Mouse (Mus musculus): ENCODE measurements at regions not wholly inside any gene's neighbourhood (a gene's known extent, or its start where the extent isn't known, plus 50 kb on each side); places are given as distances from the start of the nearest gene placed in this dataset.

DNA sequence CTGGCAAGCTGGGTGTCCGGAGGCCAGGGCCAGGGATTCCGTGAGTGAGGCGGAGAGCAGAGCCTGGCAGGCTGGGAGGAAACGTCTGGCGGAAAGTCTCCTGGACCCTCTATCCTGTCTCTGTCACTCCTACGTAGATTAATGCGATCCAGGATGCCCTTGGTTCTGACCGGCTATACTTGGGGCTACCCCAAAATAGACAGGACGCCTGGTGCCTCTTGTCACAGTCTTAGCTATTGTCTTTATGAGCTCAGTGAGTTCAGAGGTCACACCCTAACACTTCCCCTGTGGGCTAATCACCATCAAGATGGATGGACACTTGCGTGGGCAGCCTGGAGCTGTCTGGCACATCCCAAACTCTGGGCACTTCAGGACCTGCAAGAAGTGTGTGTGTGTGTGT, 258.9 kb downstream of the Dhx35 start:
- Histone ChIP-seq H3K27me3 (peaks cover 6% of the 10 kb centered on the region; the same call in 1 of the 2 replicates), H3K36me3 (no peaks in the 10 kb centered on the region), H3K4me1 (peaks cover 5% of the 10 kb centered on the region; the same call in 1 of the 2 replicates), H3K4me2 (replicated peaks) (no peak overlapping the region), H3K27ac (no peak overlapping the region), H3K4me3 (no peak overlapping the region), H3K9me3 (no peaks in the 10 kb centered on the region), H3K9ac (no peak overlapping the region)
- 0 out of 2 replicates have a peak, but pooled peaks have one; percentile 73 for ATAC-seq (ENCODE audit: insufficient number of reproducible peaks, insufficient read depth, low FRiP score, low TSS enrichment)
- 54% methylated on average over 10 of the region's 10 CpGs for WGBS

DNA sequence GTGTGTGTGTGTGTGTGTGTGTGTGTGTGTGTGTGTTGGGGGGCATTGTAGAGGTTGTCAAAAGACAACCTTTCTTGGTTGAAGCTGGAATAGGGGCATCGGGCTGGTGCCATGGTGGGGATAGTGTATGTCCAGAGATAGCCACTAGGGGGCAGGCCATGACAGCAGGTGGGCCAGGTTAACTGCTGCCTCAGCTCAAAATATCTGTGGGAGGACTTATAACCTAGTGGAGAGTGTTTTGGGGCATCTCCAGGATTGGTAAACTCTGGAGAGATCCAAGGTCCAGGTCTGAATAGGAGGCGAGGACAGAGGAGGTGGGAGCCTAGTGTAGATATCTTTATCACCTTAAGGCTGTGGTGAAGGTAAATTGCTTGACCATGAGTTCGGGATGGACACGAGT, 259.3 kb downstream of the Dhx35 start:
- H3K27ac ChIP-seq: no peak overlapping the region
- no peak overlapping the region for H3K4me3 ChIP-seq
- peaks cover 5% of the 10 kb centered on the region; the same call in 1 of the 2 replicates for H3K4me1 ChIP-seq
- no peak overlapping the region for H3K9ac ChIP-seq
- WGBS: 50% methylated on average over 4 of the region's 4 CpGs
- peaks cover 6% of the 10 kb centered on the region; the same call in 1 of the 2 replicates for H3K27me3 ChIP-seq
- H3K4me2 ChIP-seq (replicated peaks): no peak overlapping the region
- H3K36me3 ChIP-seq: no peaks in the 10 kb centered on the region
- peak; percentile 78; the same call in 1 of the 2 replicates for ATAC-seq (ENCODE audit: insufficient number of reproducible peaks, insufficient read depth, low FRiP score, low TSS enrichment)
- H3K9me3 ChIP-seq: no peaks in the 10 kb centered on the region

DNA sequence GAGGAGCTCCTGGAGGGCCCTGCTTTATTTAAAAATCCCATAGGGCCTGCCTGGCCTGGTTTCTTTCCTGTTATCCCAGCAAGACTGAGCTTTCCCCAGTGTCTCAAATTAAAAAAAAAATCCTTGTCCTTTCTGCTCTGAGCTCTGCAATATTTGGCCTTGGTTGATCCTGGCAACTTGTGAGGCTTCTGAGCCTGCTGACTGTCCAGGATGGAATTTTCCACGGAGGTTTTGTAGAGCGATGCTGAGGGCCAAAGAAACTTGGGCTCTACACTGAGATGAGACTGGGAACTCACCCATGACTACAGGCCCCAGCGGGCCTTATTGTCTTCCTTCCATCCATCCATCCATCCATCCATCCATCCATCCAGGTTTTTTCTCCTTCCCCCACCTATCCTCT, 259.8 kb downstream of the Dhx35 start:
- H3K36me3 ChIP-seq: no peaks in the 10 kb centered on the region
- WGBS: 91% methylated on average over 3 of the region's 3 CpGs
- no peak overlapping the region for H3K4me2 ChIP-seq (replicated peaks)
- H3K27me3 ChIP-seq: peaks cover 6% of the 10 kb centered on the region; the same call in 1 of the 2 replicates
- H3K4me1 ChIP-seq: peaks cover 5% of the 10 kb centered on the region; the same call in 1 of the 2 replicates
- no peak overlapping the region for H3K4me3 ChIP-seq
- H3K9me3 ChIP-seq: no peaks in the 10 kb centered on the region
- ATAC-seq (ENCODE audit: insufficient number of reproducible peaks, insufficient read depth, low FRiP score, low TSS enrichment): no peak
- no peak overlapping the region for H3K9ac ChIP-seq
- no peak overlapping the region for H3K27ac ChIP-seq

DNA sequence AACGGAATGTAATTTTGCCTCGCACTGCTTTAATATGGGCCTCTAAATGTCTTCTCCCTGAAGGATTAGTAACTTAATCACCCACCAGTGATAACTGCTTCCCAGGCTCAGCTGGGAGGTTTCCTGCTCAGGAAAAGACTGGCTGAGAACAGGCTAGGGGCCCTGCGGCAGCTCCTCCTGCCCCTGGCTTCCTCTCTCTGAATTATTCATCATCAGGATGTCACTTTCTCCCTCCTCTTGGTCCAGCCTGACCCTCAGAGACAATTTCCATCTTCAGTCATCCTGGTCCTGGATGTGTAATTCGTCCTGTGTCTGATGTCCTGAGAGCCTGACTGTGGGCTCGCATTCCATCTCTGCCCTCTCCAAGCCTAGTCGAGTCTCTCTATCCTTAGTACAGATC, 261.2 kb downstream of the Dhx35 start:
- H3K36me3 ChIP-seq: no peaks in the 10 kb centered on the region
- ATAC-seq (ENCODE audit: insufficient number of reproducible peaks, insufficient read depth, low FRiP score, low TSS enrichment): no peak

DNA sequence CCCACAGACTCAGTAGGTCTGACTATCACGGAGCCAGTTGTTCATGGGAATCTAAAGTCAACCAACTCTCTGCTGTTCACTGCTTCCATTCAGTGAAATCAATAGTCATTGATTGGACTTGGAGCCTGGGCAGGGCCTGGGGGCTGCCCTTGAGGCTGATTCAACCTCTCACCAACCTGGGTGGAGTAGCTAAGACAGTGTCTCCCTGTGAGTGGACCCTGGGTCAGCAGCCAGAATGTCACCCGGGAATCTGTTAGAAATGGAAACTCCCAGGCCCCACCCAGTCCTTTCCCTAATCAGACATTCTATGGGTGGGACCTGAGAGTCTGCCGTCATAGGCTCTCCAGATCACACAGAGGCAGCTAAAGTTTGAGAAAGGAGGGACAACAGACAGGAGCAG, 262.4 kb downstream of the Dhx35 start:
- no peak overlapping the region for H3K4me3 ChIP-seq
- WGBS: 76% methylated on average over 3 of the region's 3 CpGs
- H3K4me2 ChIP-seq (replicated peaks): no peak overlapping the region
- no peak for ATAC-seq (ENCODE audit: insufficient number of reproducible peaks, insufficient read depth, low FRiP score, low TSS enrichment)
- H3K9me3 ChIP-seq: no peaks in the 10 kb centered on the region
- peaks cover 6% of the 10 kb centered on the region; the same call in 1 of the 2 replicates for H3K27me3 ChIP-seq
- peaks cover 5% of the 10 kb centered on the region; the same call in 1 of the 2 replicates for H3K4me1 ChIP-seq
- no peak overlapping the region for H3K27ac ChIP-seq
- H3K36me3 ChIP-seq: no peaks in the 10 kb centered on the region
- no peak overlapping the region for H3K9ac ChIP-seq

More for the DNA sequence above, 261.2 kb downstream of the Dhx35 start:
- Histone ChIP-seq H3K4me1 (peaks cover 5% of the 10 kb centered on the region; the same call in 1 of the 2 replicates), H3K4me3 (no peak overlapping the region), H3K4me2 (replicated peaks) (no peak overlapping the region), H3K27ac (no peak overlapping the region), H3K9ac (no peak overlapping the region), H3K9me3 (no peaks in the 10 kb centered on the region), H3K27me3 (peaks cover 6% of the 10 kb centered on the region; the same call in 1 of the 2 replicates)
- WGBS: 36% methylated on average over 6 of the region's 6 CpGs

DNA sequence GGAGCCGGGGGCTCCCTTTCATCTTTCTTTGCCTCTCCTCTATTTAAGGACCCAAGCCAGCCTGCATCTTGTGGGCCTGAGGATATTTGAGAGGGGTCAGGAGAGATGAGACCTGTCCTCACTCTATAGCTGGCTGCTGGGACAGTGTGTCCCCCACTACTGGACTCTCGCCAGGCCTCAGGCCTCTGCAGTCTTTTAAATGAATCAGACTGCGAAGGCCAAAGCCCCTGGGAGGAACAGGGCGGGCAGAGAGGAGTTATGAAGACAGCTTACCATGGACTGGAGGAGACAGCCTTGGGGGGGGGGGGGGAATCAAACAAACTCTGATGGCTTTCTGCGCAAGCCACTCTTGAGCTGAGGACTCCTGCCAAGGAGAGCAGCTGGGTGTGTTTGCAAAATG, 262.9 kb downstream of the Dhx35 start:
- no peak overlapping the region for H3K4me3 ChIP-seq
- peaks cover 6% of the 10 kb centered on the region; the same call in 1 of the 2 replicates for H3K27me3 ChIP-seq
- no peaks in the 10 kb centered on the region for H3K36me3 ChIP-seq
- no peak overlapping the region for H3K4me2 ChIP-seq (replicated peaks)
- WGBS: 62% methylated on average over 5 of the region's 5 CpGs
- no peak for ATAC-seq (ENCODE audit: insufficient number of reproducible peaks, insufficient read depth, low FRiP score, low TSS enrichment)
- H3K27ac ChIP-seq: no peak overlapping the region
- peaks cover 5% of the 10 kb centered on the region; the same call in 1 of the 2 replicates for H3K4me1 ChIP-seq
- no peaks in the 10 kb centered on the region for H3K9me3 ChIP-seq
- H3K9ac ChIP-seq: no peak overlapping the region

DNA sequence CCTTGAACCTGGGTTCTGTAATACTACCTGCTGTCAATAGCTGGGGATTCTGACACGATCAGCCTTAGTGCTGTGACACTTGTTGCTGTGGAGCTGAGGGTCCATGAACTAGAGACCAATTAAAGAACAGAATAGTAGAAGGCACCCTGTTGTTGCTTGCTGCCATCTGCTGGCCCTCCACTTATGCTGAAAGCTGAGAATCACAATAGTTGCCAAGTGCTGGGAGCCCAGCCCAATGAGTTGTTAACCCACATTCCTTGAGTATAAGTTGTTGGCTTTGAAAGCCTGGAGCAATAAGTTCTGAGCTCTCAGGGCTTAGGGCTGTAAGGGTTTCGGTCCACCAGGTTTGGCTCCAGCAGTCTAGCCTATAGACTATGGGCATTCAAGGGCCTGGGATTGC, 267.7 kb downstream of the Dhx35 start:
- Histone ChIP-seq H3K9ac (no peak overlapping the region), H3K9me3 (no peaks in the 10 kb centered on the region), H3K27me3 (no peaks in the 10 kb centered on the region), H3K4me2 (replicated peaks) (no peak overlapping the region), H3K4me1 (no peaks in the 10 kb centered on the region), H3K27ac (no peak overlapping the region), H3K36me3 (no peaks in the 10 kb centered on the region), H3K4me3 (no peak overlapping the region)
- no peak for ATAC-seq (ENCODE audit: insufficient number of reproducible peaks, insufficient read depth, low FRiP score, low TSS enrichment)
- 93% methylated on average over 2 of the region's 2 CpGs for WGBS

DNA sequence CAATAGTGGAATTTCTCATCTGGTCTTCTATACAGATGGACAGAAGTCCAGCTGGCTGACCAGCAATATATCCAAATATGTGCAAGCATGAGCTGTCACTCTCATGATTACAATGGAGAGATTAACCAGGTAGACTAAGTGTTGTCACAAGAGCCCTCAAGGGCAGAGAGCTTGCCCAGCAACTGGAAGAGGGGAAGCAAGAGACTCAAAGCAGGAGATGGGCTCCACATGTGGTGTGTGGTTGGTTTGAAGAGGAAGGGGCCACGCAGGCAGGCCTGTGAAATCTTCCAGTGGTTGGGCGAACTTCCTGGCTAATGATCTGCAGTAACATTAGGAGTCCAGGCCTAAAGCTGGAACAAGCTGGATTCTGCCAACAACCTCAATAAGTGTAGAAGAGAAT, 268.1 kb downstream of the Dhx35 start:
- Histone ChIP-seq H3K36me3 (no peaks in the 10 kb centered on the region), H3K4me3 (no peak overlapping the region), H3K9me3 (no peaks in the 10 kb centered on the region), H3K27me3 (no peaks in the 10 kb centered on the region), H3K27ac (no peak overlapping the region), H3K9ac (no peak overlapping the region), H3K4me1 (no peaks in the 10 kb centered on the region), H3K4me2 (replicated peaks) (no peak overlapping the region)
- no peak for ATAC-seq (ENCODE audit: insufficient number of reproducible peaks, insufficient read depth, low FRiP score, low TSS enrichment)
- 76% methylated on average over 2 of the region's 2 CpGs for WGBS

DNA sequence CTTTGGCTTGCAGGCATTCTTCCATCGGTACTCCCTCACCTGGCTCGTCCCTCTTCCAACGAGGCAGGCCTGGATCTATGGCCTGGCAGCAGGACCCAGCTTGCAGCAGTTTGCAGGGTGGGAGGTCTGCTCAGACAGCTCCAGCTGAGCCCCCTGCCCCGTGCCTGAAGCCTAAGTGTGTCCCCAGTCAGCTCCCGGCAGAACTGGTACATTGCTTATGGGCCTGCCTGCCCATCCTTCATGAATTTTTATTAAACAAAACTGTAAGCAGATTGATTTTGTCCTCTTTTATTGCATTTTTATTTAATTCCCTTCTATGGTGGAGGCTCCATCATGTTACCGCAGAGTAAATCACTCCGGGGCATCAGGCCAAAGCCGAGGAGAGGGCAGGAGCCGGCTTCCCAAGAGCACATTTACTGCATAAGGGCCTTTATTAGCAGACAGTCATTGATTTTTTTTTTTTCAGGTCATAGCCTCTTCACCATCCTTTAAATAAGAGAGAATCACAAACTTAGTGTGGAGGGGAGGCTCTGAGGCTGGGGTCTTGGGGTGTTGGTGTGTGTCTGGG, 269.9 kb downstream of the Dhx35 start:
- no peak overlapping the region for H3K27ac ChIP-seq
- H3K9ac ChIP-seq: no peak overlapping the region
- H3K4me2 ChIP-seq (replicated peaks): no peak overlapping the region
- H3K9me3 ChIP-seq: no peaks in the 10 kb centered on the region
- ATAC-seq (ENCODE audit: insufficient number of reproducible peaks, insufficient read depth, low FRiP score, low TSS enrichment): no peak
- 0 out of 2 replicates have a peak, but pooled peaks cover 7% of the 10 kb centered on the region for H3K27me3 ChIP-seq
- WGBS: 71% methylated on average over 9 of the region's 9 CpGs
- no peaks in the 10 kb centered on the region for H3K36me3 ChIP-seq
- 0 out of 2 replicates have a peak, but pooled peaks cover 2% of the 10 kb centered on the region for H3K4me1 ChIP-seq
- no peak overlapping the region for H3K4me3 ChIP-seq

DNA sequence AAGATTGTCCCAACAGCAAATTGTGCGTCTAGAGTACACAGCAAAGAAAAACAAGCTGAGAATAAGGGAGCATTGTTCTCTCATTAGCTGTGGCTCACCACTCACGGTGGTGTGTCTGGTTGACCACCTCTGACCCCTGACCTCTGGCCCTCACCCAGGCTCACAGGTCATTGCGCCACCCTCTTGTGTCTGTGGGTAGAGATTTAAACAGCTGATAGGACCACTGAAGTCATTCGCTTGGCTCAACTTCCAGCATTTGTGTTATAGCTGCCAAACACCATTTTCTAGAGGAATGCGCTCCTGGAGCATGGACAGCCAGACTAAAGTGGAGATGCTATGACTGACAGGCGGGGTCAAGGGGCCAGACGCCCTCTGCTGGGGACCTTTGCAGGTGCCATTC, 272.9 kb downstream of the Dhx35 start:
- H3K36me3 ChIP-seq: no peaks in the 10 kb centered on the region
- 28% methylated on average over 7 of the region's 7 CpGs for WGBS
- H3K4me2 ChIP-seq (replicated peaks): no peak overlapping the region
- no peak for ATAC-seq (ENCODE audit: insufficient number of reproducible peaks, insufficient read depth, low FRiP score, low TSS enrichment)
- H3K9ac ChIP-seq: no peak overlapping the region
- no peak overlapping the region for H3K4me3 ChIP-seq
- 0 out of 2 replicates have a peak, but pooled peaks cover 2% of the 10 kb centered on the region for H3K4me1 ChIP-seq
- no peaks in the 10 kb centered on the region for H3K9me3 ChIP-seq
- H3K27ac ChIP-seq: no peak overlapping the region
- 0 out of 2 replicates have a peak, but pooled peaks cover 7% of the 10 kb centered on the region for H3K27me3 ChIP-seq

DNA sequence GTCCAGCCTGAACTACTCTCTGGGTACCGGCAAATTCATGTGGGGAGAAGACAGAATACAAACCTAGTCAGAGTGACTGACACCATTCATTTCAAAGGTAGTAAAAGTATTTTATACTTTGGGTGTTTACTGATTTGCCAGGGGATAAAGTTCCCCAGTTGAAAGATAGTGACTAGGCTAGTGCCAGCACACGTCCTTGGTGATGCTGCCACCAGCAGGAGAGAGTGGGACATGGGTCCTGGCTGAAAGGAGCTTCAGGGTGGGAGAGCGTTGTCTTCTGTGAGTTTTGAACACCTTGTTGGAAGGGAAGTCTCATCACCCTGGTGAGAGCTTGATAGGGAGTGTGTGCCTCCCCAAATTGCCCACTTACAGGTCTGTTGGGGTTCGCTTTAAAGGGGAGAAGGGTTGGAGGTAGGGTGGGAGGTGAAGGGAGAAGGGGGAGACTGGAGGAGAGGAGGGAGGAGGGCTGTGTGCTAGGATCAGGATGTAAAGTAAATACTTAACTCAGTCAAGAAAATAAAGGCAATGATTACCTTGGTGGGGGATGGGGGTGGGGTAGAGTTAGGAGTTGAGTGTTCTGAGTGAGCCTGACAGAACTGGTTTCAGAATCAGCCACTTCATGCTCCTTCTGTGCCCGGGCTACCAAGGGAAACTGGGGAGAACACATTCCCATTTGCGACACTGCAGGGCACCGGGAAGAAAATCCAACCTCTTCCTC, 273.9 kb downstream of the Dhx35 start:
- no peak overlapping the region for H3K4me2 ChIP-seq (replicated peaks)
- no peak overlapping the region for H3K9ac ChIP-seq
- no peaks in the 10 kb centered on the region for H3K36me3 ChIP-seq
- no peak for ATAC-seq (ENCODE audit: insufficient number of reproducible peaks, insufficient read depth, low FRiP score, low TSS enrichment)
- H3K27ac ChIP-seq: no peak overlapping the region
- H3K4me1 ChIP-seq: 0 out of 2 replicates have a peak, but pooled peaks cover 2% of the 10 kb centered on the region
- 55% methylated on average over 7 of the region's 7 CpGs for WGBS
- H3K4me3 ChIP-seq: no peak overlapping the region
- 0 out of 2 replicates have a peak, but pooled peaks cover 7% of the 10 kb centered on the region for H3K27me3 ChIP-seq
- H3K9me3 ChIP-seq: no peaks in the 10 kb centered on the region

DNA sequence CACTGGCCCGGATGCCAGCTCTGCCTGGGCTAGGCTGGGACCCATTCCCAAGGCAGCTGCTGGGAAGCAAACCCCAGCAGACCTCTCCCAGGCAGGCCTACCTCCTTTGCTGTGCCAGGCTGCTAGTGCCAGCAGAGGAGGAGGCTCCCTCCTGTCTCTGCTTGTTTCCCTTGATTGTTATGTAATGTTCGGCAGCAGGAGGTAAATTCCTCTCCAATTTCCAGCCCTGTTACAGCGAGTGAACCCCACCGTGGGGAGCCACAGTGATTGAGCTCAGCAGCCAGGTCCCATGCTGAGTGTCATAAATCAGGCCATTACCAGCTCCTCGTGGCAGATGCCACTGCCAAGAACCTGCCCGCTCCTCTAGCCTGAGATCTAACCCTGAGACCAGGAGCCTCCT, 274.6 kb downstream of the Dhx35 start:
- Histone ChIP-seq H3K9me3 (no peaks in the 10 kb centered on the region), H3K27ac (no peak overlapping the region), H3K36me3 (no peaks in the 10 kb centered on the region), H3K4me2 (replicated peaks) (no peak overlapping the region), H3K4me1 (0 out of 2 replicates have a peak, but pooled peaks cover 2% of the 10 kb centered on the region), H3K9ac (no peak overlapping the region), H3K27me3 (0 out of 2 replicates have a peak, but pooled peaks cover 7% of the 10 kb centered on the region), H3K4me3 (no peak overlapping the region)
- WGBS: 20% methylated on average over 6 of the region's 6 CpGs
- no peak for ATAC-seq (ENCODE audit: insufficient number of reproducible peaks, insufficient read depth, low FRiP score, low TSS enrichment)

Data from embryonic facial prominence, embryonic 12.5 days (tissue).